In the genomic region with DNA sequence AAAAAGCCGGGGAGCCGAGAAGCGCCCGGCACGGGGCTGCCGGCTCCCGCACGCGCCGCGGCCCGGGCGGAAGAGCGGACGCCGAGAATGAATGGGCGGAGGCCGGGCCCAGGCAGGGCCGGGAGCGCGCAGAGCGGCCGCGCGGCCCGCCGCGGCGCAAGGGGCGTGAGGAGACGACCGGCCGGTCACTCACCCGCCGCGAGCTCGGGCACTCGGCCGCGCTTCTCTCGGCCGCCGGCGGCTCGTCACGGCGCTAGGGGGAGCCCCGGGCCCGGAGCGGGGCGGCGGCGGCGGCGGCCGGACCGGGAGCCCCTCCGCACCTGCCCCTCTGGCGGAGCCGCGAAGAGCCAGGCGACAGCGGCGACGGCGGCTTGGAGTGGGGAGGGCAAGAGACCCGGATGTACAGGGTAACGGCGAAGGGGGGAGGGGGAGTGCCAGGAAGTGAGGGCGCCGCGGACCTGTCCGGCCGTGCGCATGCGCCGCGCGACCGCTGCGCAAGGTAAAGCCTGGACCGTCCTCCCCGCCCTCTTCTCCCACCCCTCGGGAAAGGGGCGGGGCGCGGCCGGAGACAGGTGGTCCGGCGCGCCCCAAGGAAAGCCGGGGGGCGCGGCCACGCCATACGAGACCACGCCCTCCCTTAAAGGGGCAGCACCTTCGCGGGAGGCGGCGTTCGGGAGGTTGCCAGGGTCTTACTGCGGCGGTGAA, we compare ENCODE assay signal across 7 mouse cellular contexts.
A peak's percentile ranks its signal among the peaks of the same experiment; 100 is the strongest.
DNase-seq lines count a peak whose midpoint lies in the region; ATAC-seq and TF ChIP-seq lines count a peak whose summit lies in the region.

No protein-coding gene starts in this region.

- peak overlapping the region; percentile 79 for H3K4me3 ChIP-seq in embryonic facial prominence, embryonic 12.5 days
- H3K4me3 ChIP-seq in kidney, adult 2 months (ENCODE audit: insufficient read depth, low read depth, low read length) = peak overlapping the region; percentile 70
- H3K4me3 ChIP-seq in limb, embryonic 12.5 days (replicated peaks) = peak overlapping the region; percentile 86
- peak overlapping the region; percentile 90 for H3K4me3 ChIP-seq in midbrain, embryonic 15.5 days
- peak overlapping the region; percentile 78 for H3K4me3 ChIP-seq in spleen, adult 2 months (ENCODE audit: extremely low read depth, insufficient read depth, insufficient read length)

- H3K36me3 ChIP-seq in embryonic facial prominence, embryonic 12.5 days = no peaks in the 10 kb centered on the region
- H3K36me3 ChIP-seq in kidney, adult 2 months (ENCODE audit: control insufficient read depth, insufficient read depth, low read length) = no peaks in the 10 kb centered on the region
- no peaks in the 10 kb centered on the region for H3K36me3 ChIP-seq in limb, embryonic 12.5 days
- H3K36me3 ChIP-seq in midbrain, embryonic 15.5 days (replicated peaks) = no peaks in the 10 kb centered on the region
- H3K36me3 ChIP-seq in spleen, adult 2 months (ENCODE audit: control insufficient read depth, insufficient read depth, low read length) = no peaks in the 10 kb centered on the region; the same call in 1 of the 2 replicates

- H3K27me3 ChIP-seq in embryonic facial prominence, embryonic 12.5 days = no peaks in the 10 kb centered on the region
- no peaks in the 10 kb centered on the region for H3K27me3 ChIP-seq in kidney, adult 2 months (replicated peaks; ENCODE audit: control insufficient read depth, insufficient read depth, low read length)
- H3K27me3 ChIP-seq in limb, embryonic 12.5 days = no peaks in the 10 kb centered on the region
- no peaks in the 10 kb centered on the region for H3K27me3 ChIP-seq in midbrain, embryonic 15.5 days (replicated peaks)
- H3K27me3 ChIP-seq in spleen, adult 2 months (ENCODE audit: control insufficient read depth, insufficient read depth, low read length) = no peaks in the 10 kb centered on the region

- ATAC-seq in embryonic facial prominence, embryonic 12.5 days (ENCODE audit: insufficient number of reproducible peaks, insufficient read depth, low FRiP score, low TSS enrichment) = peak; percentile 93
- ATAC-seq in limb, embryonic 12.5 days (ENCODE audit: insufficient number of reproducible peaks, insufficient read depth, low FRiP score, low TSS enrichment, low read depth) = peak; percentile 94
- peak; percentile 98 for ATAC-seq in midbrain, embryonic 15.5 days (replicated peaks)

- under 1% methylated on average over 91 of the region's 104 CpGs for WGBS in embryonic facial prominence, embryonic 12.5 days
- under 1% methylated on average over 104 of the region's 104 CpGs for WGBS in kidney, adult 2 months
- under 1% methylated on average over 97 of the region's 104 CpGs for WGBS in limb, embryonic 12.5 days
- whole genome bisulfite sequencing in midbrain, embryonic 15.5 days = under 1% methylated on average over 87 of the region's 104 CpGs
- WGBS in spleen, adult 2 months = under 1% methylated on average over 85 of the region's 104 CpGs

- peak overlapping the region; percentile 77 for H3K4me2 ChIP-seq in embryonic facial prominence, embryonic 12.5 days (replicated peaks)
- H3K4me2 ChIP-seq in limb, embryonic 12.5 days = peak overlapping the region; percentile 65
- peak overlapping the region; percentile 64 for H3K4me2 ChIP-seq in midbrain, embryonic 15.5 days

- H3K4me1 ChIP-seq in embryonic facial prominence, embryonic 12.5 days = peaks cover 29% of the 10 kb centered on the region
- peaks cover 4% of the 10 kb centered on the region; the same call in 1 of the 2 replicates for H3K4me1 ChIP-seq in kidney, adult 2 months (ENCODE audit: control insufficient read depth, insufficient read depth, low read length)
- H3K4me1 ChIP-seq in limb, embryonic 12.5 days (replicated peaks) = peaks cover 20% of the 10 kb centered on the region
- peaks cover 23% of the 10 kb centered on the region for H3K4me1 ChIP-seq in midbrain, embryonic 15.5 days
- H3K4me1 ChIP-seq in spleen, adult 2 months (ENCODE audit: control insufficient read depth, insufficient read depth, insufficient read length) = peaks cover 14% of the 10 kb centered on the region

- H3K27ac ChIP-seq in embryonic facial prominence, embryonic 12.5 days = peak overlapping the region; percentile 90
- H3K27ac ChIP-seq in kidney, adult 2 months (ENCODE audit: insufficient read depth, low read depth, low read length) = peak overlapping the region; percentile 66
- H3K27ac ChIP-seq in limb, embryonic 12.5 days = peak overlapping the region; percentile 91
- peak overlapping the region; percentile 97 for H3K27ac ChIP-seq in midbrain, embryonic 15.5 days
- H3K27ac ChIP-seq in spleen, adult 2 months (ENCODE audit: insufficient read depth, low read length) = peak overlapping the region; percentile 70

- TF ChIP-seq CTCF in kidney, adult 2 months (conservative IDR thresholded peaks at IDR 0.05; ENCODE audit: insufficient read depth, insufficient read length, low read depth, low read length) = no peak
- no peak for TF ChIP-seq CTCF in spleen, adult 2 months (IDR thresholded peaks at IDR 0.05; ENCODE audit: extremely low read depth, insufficient read depth, insufficient read length, insufficient replicate concordance)

- peak; percentile 97 for DNase-seq in adrenal gland, postnatal 25 days
- DNase-seq in heart, adult 18-20 months = peak; percentile 92 to 95
- peak; percentile 98 for DNase-seq in kidney, adult 2 months
- DNase-seq in spleen, adult 2 months (ENCODE audit: low read depth in 1 of 2, low spot score in 2 of 2) = peak; percentile 87 to 94

- H3K9me3 ChIP-seq in embryonic facial prominence, embryonic 12.5 days = no peaks in the 10 kb centered on the region
- no peaks in the 10 kb centered on the region for H3K9me3 ChIP-seq in limb, embryonic 12.5 days
- no peaks in the 10 kb centered on the region for H3K9me3 ChIP-seq in midbrain, embryonic 15.5 days

- peak overlapping the region; percentile 86 for H3K9ac ChIP-seq in embryonic facial prominence, embryonic 12.5 days
- H3K9ac ChIP-seq in limb, embryonic 12.5 days (replicated peaks) = peak overlapping the region; percentile 88
- H3K9ac ChIP-seq in midbrain, embryonic 15.5 days = peak overlapping the region; percentile 90

- no peak for TF ChIP-seq POLR2A in kidney, adult 2 months (IDR thresholded peaks at IDR 0.05; ENCODE audit: low read depth, low read length)
- TF ChIP-seq POLR2A in spleen, adult 2 months (IDR thresholded peaks at IDR 0.05; ENCODE audit: low read depth, low read length) = no peak

Comparison
In these comparisons a context has a peak if more than half of its experiments do, and no peak if none do; other contexts are left out.
1. Peak in every context shown above with its lines: DNase-seq, ATAC-seq, H3K4me3 ChIP-seq and H3K27ac ChIP-seq.